Mouse (Mus musculus): ENCODE data around the gene Fes.

Fes gene

GRCm38 (mm10) chr7:80374280-80374679 lies 13.5 kb downstream of the Fes start:
- no peak for DNase-seq (ENCODE audit: low spot score)

DNA sequence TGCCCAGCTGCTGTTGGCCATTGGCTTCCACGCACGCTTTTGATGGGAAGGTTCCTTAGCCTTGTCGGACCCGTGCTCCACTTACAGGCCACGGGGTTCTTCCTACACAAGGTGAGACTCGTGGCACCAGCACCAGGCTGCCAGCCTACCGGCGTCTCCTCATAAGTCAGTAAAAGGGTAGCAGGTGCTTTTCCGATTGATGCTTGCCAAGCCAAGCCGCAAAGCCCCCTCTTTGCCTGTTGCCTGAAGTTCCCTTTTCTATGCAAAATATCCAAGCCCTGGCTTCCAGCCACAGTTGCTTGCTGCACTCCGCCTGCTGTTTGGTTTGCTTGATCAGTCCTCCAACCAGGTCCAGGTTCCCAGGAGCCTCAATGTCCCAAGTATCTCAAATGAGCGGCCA lies 13.9 kb downstream of the Fes start:
- DNase-seq (ENCODE audit: low spot score) = no peak

- no peak for DNase-seq (ENCODE audit: low spot score)
Measured at GRCm38 (mm10) chr7:80373352-80373751, 14.4 kb downstream of the Fes start.

- DNase-seq (ENCODE audit: low spot score) = no peak
Measured at GRCm38 (mm10) chr7:80372667-80373066, 15.1 kb downstream of the Fes start.

GRCm38 (mm10) chr7:80372166-80372565 lies 15.6 kb downstream of the Fes start:
- DNase-seq (ENCODE audit: low spot score) = no peak

DNA sequence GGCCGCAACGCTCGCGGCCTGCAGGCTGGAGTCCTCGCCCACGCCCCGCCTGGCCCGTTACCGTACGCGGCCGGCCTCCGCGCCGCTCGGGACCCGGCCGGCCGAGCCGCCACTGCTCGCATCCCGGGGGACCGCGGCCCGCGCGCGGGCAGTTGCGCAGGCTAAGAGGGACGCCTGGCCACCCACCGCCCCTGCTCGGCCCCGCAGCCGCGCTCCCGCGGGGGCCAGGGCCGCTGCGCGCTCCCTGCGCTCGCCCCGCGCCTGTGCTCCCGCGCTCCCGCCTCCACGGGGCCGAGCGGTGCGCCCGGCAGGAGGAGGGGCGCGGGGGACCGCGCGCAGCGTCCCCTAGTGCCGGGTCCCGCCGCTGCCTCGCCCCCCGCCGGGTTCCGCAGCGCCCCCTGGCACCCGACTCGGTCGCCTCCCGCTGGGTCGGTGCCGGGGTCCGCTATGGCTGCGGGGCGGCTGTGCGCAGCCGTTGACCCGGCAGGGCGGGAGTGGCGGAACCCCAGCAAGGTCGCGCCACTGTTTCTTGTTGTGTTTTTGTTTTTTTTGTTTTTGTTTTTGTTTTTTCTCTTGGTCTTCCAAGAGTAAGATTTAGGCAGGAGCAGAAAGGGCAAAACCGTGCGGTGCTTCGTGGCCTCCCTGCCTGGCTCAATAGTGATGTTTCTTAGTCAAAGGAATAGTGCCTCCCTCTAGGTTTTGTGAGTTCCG lies 16.6 kb downstream of the Fes start, which contains the start of gene Man2a2:
Gene Man2a2, minus strand, starts transcription at position 335 of the 711 bp plus-strand sequence.
- peak; percentile 81 for DNase-seq (ENCODE audit: low spot score)

DNA sequence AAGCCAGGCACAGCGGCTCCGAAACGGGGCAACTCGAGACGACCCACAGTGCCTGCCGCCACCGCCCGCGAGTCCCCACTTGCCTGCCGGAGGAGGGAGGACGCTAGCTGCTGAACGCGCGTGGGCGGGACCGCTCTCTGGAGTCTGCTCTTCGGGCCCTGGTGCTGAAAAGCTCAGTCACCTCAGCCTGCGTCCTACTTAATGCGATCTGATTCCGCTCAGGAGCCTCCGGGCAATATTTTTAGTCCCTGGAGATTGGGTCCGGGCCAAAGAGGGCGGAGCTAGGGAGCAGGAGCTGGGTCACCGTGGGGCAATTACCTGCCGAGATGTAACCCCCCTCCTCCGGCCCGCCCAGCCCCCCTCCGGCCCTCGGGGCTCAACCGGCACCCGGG lies 17.1 kb downstream of the Fes start:
- peak; percentile 62 for DNase-seq (ENCODE audit: low spot score)

DNA sequence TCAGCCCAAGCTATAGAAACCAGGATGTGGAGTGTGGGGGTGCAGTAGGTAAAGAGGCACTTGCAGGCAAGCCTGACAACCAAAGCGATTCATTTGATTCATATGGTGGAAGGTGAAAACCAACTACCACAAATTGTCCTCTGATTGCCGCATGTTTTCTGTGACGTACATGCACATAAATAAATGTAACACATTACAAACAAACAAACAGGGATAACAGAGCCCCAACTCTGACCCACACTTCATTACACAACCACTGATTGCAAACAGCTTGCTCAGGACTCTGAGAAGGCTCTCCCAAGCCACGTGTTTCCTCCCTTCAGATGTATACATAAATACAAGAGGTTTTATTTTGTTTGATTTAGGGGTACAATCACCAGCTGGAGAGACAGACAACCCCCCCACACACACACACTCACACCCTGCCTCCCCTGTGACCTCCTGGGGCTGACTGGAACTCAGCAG lies 17.7 kb downstream of the Fes start:
- DNase-seq (ENCODE audit: low spot score) = no peak

DNA sequence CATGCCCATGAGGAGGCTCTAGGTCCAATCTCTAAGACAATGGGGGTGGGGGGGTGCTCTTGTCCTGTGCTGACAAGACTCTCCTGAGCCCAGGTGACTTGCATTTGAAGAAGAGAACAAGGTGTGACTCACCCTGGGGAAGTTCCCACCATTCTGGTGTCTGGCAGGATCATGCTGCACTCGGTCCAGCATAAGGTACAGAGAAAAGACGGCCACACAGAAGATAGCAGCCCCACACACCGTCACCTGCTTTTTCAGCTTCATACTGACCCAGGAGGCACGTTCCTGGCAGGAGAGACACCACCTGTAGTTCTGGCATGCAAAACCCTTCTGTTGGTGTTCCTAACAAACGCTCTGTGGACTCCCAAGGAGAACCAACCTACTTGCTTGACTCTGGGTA lies 18.3 kb downstream of the Fes start:
- DNase-seq (ENCODE audit: low spot score) = no peak

GRCm38 (mm10) chr7:80368635-80369421 lies 18.9 kb downstream of the Fes start:
- DNase-seq (ENCODE audit: low spot score) = no peak

- DNase-seq (ENCODE audit: low spot score) = no peak
Measured at GRCm38 (mm10) chr7:80368009-80368408, 19.7 kb downstream of the Fes start.

GRCm38 (mm10) chr7:80367232-80367631 lies 20.5 kb downstream of the Fes start:
- no peak for DNase-seq (ENCODE audit: low spot score)

GRCm38 (mm10) chr7:80365759-80366158 lies 22.0 kb downstream of the Fes start:
- no peak for DNase-seq (ENCODE audit: low spot score)

DNA sequence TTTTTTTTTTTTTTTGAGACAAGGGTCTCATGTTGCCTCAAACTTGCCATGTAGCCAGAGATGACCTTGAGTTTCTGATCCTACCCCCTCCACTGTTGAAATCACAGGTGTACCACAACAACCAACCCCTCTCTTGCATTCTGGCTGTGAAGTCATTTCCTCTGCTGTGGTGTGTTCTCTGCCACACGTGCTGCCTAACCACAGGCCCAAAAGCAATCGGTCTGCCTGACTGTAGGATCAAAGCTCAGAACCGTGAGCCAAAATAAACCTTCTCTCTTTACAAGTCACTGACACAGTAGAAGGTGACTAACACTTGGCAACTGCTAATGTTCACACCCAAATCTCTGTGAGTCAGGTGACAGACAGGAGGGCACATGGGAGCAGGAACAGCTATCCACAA lies 27.3 kb downstream of the Fes start:
- no peak for DNase-seq (ENCODE audit: low spot score)

- no peak for DNase-seq (ENCODE audit: low spot score)
Measured at GRCm38 (mm10) chr7:80358039-80358438, 29.7 kb downstream of the Fes start.

- DNase-seq (ENCODE audit: low spot score) = no peak
Measured at GRCm38 (mm10) chr7:80357156-80357555, 30.6 kb downstream of the Fes start.

DNA sequence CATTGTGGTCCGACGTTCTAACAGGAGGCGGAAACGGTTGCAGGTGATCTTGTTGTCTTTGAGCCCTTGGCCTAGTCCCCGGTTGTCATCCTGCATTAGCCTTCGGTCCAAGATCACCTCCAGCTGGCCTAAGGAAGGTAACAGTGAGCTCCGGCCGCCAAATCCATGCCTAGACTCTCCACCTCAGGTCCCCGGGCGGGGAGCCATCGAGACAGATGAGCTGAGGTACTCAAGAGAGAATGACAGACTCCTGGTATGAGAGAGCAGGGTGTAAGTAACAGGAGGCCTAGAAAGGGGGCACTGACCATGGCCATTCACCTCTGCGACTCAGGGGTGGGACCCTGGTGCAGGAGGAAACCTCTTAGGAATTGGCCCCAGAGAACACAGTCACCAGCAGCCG lies 31.4 kb downstream of the Fes start:
- no peak for DNase-seq (ENCODE audit: low spot score)

GRCm38 (mm10) chr7:80352920-80353319 lies 34.8 kb downstream of the Fes start:
- no peak for DNase-seq (ENCODE audit: low spot score)

GRCm38 (mm10) chr7:80350808-80351207 lies 36.9 kb downstream of the Fes start:
- DNase-seq (ENCODE audit: low spot score) = no peak

- DNase-seq (ENCODE audit: low spot score) = no peak
Measured at GRCm38 (mm10) chr7:80347670-80348586, 39.8 kb downstream of the Fes start.

GRCm38 (mm10) chr7:80346830-80347229 lies 40.9 kb downstream of the Fes start:
- DNase-seq (ENCODE audit: low spot score) = no peak

DNA sequence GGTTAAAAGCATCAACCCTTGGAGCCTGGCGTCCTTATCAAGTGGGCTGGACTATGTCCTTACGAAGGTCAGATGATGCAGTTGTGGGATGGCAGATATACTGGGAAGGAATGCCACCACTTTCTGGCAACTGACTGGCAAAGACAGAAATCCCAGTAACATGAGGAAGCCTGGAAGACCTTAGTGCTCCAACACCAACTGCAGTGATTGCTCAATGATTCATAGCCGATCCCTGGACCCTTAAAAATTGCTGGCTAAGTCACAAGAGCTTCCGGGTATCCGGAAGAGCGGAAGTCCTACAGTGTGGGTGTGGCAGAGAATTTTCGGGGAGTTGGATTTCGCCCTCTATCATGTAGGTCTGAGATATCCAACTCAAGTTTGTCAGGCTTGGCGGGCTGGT lies 41.6 kb downstream of the Fes start:
- DNase-seq (ENCODE audit: low spot score) = no peak
